Mouse (Mus musculus) forebrain, embryonic 14.5 days (tissue): Measurements from ENCODE around the gene Sbk3. TPM values are rescaled to one million over a fixed set of nuclear protein-coding genes. Genes with fewer than 3 reads are reported as not detected.
"Not testable (repeated sequence)": the region's sequence is repeated elsewhere in the genome, so short reads cannot be mapped to it uniquely, and the experiment has no call there.

Source experiments
- ATAC-seq: fragments of 200-750 bp; cut with Nextera tagmentation; 2 replicates; pipeline ENCODE4 v1.8.0; 2017; ENCODE audit warnings: mild to moderate bottlenecking, moderate library complexity
- DNase-seq: peaks from one replicate; pipeline ENCODE4 v3.0.0-alpha.2; 2015; ENCODE audit warnings: low spot score
- H3K27ac ChIP-seq: fragments of 300-500 bp; sonication (generic); 2 replicates; pipeline ENCODE4 v1.5.1; 2014; ENCODE audit warnings: low read depth, mild to moderate bottlenecking, control low read depth, low read length, moderate library complexity
- H3K27me3 ChIP-seq: fragments of 300-500 bp; sonication (generic); replicated peaks from 2 replicates; pipeline ENCODE4 v1.6.1; 2014; ENCODE audit warnings: low read length, control low read depth, mixed read lengths; ENCODE audit not compliant: control insufficient read depth, insufficient read depth
- H3K36me3 ChIP-seq: fragments of 300-500 bp; sonication (generic); 2 replicates; pipeline ENCODE4 v1.6.1; 2014; ENCODE audit warnings: low read length, control low read depth; ENCODE audit not compliant: control insufficient read depth, insufficient read depth
- H3K4me1 ChIP-seq: fragments of 300-500 bp; sonication (generic); 2 replicates; pipeline ENCODE4 v1.6.1; 2014; ENCODE audit warnings: antibody characterized with exemption, low read length, control low read depth; ENCODE audit not compliant: control insufficient read depth, insufficient read depth
- H3K4me2 ChIP-seq: fragments of 300-500 bp; sonication (generic); 2 replicates; pipeline ENCODE4 v1.6.1; 2014; ENCODE audit warnings: mild to moderate bottlenecking, control low read depth, low read length
- H3K4me3 ChIP-seq: fragments of 300-500 bp; sonication (generic); 2 replicates; pipeline ENCODE4 v1.5.1; 2014; ENCODE audit warnings: low read depth, low read length, control low read depth
- H3K9ac ChIP-seq: fragments of 300-500 bp; sonication (generic); 2 replicates; pipeline ENCODE4 v1.6.1; 2014; ENCODE audit warnings: mild to moderate bottlenecking, low read length, control low read depth, moderate library complexity
- H3K9me3 ChIP-seq: fragments of 300-500 bp; sonication (generic); replicated peaks from 2 replicates; pipeline ENCODE4 v1.6.1; 2016; ENCODE audit warnings: low read length, control low read depth, mixed read lengths; ENCODE audit not compliant: control insufficient read depth
- WGBS: fragments of 180-500 bp; shearing (Covaris S2); extraction: QIAGEN DNeasy Blood & Tissue Kit; methylation state at CpG from one replicate; pipeline ENCODE4 v1.1.7; 2014; 5-methylcytosine and 5-hydroxymethylcytosine counted together
- polyA plus RNA-seq: library from polyadenylated mRNA; unstranded; fragments of >200 nt; fragmentation: Nextera tagmentation; extraction: Ambion mirVana; gene quantifications from 2 replicates; pipeline ENCODE4 v1.2.1, GENCODE M21; 2014

The Sbk3 gene
- polyA plus RNA-seq: 0.39 and 0.42 TPM in 2 replicates

DNA sequence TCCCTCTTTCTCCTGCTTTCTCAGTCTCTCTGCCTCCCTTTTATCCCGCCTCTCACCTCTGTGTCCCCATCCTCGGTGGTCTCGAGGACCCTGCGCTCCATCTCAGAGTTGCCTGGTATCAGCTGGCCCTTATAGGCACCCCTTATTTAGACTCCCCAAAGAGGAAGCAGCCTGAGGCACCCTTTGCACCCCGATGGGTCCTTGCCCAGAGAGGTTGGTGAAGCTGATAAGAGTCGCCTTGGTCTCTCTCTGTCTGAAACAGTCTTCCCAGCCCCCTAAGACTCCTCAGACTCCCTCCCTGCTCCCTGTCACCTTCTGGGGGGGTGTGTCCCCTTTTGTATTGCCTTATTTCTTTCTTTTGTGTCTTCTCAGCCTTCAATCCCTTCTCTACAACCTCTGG, at the start of gene Sbk3:
TSS of gene Sbk3 (minus strand) at position 101 of the 400 bp plus-strand sequence.
- H3K27ac ChIP-seq: no peak within 1 kb of the TSS
- no peak within 1 kb of the TSS for H3K4me2 ChIP-seq
- DNase-seq (no peak), ATAC-seq (no peak)
- no peak within 1 kb of the TSS for H3K4me3 ChIP-seq
- H3K9ac ChIP-seq: no peak within 1 kb of the TSS
- no peaks in the 10 kb centered on the region for H3K9me3 ChIP-seq
- H3K36me3 ChIP-seq: no peaks in the 10 kb centered on the region
- 31% methylated on average over 6 of the region's 6 CpGs for WGBS
- H3K4me1 ChIP-seq: no peaks in the 10 kb centered on the region
- H3K27me3 ChIP-seq: no peaks in the 10 kb centered on the region

DNA sequence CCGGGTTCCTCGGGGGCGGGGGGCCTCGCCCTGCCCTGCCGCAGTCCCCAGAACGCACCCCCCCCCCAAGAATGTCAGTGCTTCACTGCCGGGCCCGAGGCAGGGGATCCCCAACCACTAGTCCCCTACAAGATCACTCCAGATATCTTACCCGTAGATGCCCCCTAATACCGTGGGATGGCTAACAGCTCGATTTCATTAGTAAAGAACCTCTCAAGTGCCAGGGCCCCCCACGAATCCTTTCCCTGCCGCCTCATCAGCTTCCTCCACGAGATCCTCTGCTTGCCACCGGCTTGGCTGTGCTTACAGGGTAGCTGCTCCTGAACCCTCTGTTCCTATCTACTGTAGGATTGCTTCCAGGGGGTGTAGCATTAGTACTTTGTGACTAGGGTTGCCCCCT, 49.7 kb upstream of the Sbk3 start:
- Histone ChIP-seq H3K9ac (peak overlapping the region; percentile 94), H3K4me1 (peaks cover 13% of the 10 kb centered on the region), H3K27me3 (no peaks in the 10 kb centered on the region), H3K27ac (peak overlapping the region; percentile 91), H3K4me2 (peak overlapping the region; percentile 84), H3K4me3 (peak overlapping the region; percentile 85), H3K36me3 (peaks cover 28% of the 10 kb centered on the region), H3K9me3 (no peaks in the 10 kb centered on the region)
- ATAC-seq: no peak; the same call in 1 of the 2 replicates
- peak; percentile 15 for DNase-seq
- WGBS: 2% methylated on average over 9 of the region's 15 CpGs

DNA sequence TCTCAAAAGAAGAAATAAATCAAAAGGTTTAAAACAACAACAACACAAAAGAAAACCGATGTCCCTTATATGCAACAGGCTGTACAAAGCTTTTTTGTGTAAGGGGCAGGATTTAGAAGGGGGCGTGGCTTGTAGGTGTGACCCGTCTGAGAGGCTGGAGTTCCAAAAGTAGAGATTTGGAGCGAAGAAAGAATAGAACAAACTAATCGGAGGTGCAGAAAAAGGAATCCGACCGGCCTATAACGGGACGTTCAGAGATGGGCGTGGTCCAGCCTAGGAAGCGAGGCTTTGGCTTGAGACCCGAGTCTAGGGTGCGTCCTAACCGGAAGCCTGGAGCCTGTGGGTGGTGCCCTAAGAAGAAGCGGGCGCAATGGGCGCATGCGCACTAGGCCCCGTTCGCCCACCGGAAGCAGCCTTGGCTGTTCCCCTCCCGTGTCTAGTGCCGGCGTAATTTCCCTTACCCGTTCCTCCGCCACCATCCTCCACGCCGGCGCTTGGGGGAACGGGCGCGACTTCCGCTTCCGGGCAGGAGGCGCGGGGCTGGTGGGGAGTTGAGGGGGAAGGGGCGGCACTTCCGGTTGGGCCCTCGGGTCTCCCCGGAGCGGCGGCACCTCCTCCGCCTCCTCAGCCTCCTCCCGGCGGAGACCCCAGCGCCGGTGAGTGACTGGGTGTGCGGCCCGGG, 49.2 kb upstream of the Sbk3 start, which contains the start of the genes Zfp865 and Ccdc106:
TSS of gene Zfp865 (plus strand) at position 377 of the 682 bp plus-strand sequence.
TSS of gene Ccdc106 (plus strand) at position 554 of the 682 bp plus-strand sequence.
- H3K4me3 ChIP-seq: peak within 1 kb of the TSS; percentile 85
- peaks cover 13% of the 10 kb centered on the region for H3K4me1 ChIP-seq
- H3K9ac ChIP-seq: peak within 1 kb of the TSS; percentile 94
- ATAC-seq: peak; percentile 92
- under 1% methylated on average over 46 of the region's 49 CpGs for WGBS
- peaks cover 28% of the 10 kb centered on the region for H3K36me3 ChIP-seq
- DNase-seq: peak; percentile 99
- no peaks in the 10 kb centered on the region for H3K27me3 ChIP-seq
- peak within 1 kb of the TSS; percentile 84 for H3K4me2 ChIP-seq
- no peaks in the 10 kb centered on the region for H3K9me3 ChIP-seq
- peak within 1 kb of the TSS; percentile 91 for H3K27ac ChIP-seq

DNA sequence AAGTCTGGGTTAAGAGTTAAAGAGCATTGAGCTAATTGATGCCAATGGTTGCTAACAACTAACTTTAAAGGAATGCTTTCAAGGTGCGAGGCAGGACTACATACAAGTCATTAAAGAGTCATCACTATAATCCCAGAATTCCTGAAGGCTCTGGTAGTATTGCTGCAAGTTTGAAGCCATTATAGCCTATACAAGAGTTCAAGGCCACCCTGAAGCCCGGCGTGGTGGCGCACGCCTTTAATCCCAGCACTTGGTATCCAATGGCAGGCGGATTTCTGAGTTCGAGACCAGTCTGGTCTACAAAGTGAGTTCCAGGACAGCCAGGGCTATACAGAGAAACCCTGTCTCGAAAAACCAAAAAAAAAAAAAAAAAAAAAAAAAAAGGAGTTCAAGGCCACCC, 48.6 kb upstream of the Sbk3 start:
- Histone ChIP-seq H3K36me3 (peaks cover 27% of the 10 kb centered on the region), H3K4me3 (peak overlapping the region; percentile 85), H3K27ac (peak overlapping the region; percentile 91), H3K4me2 (peak overlapping the region; percentile 84), H3K9ac (peak overlapping the region; percentile 25; the same call in 1 of the 2 replicates), H3K4me1 (peaks cover 13% of the 10 kb centered on the region)
- not testable (repeated sequence) for H3K27me3 ChIP-seq, H3K9me3 ChIP-seq, DNase-seq, ATAC-seq
- 26% methylated on average over 8 of the region's 8 CpGs for WGBS

DNA sequence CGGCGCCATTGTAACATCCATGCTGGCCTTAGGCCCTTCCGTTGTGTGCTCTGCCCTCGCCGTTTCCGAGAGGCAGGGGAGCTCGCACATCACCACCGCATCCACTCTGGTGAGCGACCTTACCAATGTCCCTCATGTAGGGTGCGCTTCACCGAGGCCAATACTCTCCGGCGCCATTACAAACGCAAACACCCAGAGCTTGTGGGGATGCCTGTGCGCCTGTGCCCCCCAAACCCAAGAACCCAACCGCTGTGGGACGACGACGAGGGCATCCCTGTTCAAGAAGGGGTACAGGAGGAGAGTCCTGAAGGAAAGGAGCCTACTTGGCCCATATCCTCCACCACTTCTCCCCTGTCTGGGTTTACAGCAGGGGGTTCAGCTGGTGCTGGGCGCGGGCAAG, 47.0 kb upstream of the Sbk3 start:
- Histone ChIP-seq H3K27ac (no peak overlapping the region), H3K4me1 (peaks cover 13% of the 10 kb centered on the region), H3K4me3 (no peak overlapping the region), H3K4me2 (no peak overlapping the region), H3K36me3 (peaks cover 13% of the 10 kb centered on the region; the same call in 1 of the 2 replicates), H3K9me3 (no peaks in the 10 kb centered on the region), H3K9ac (no peak overlapping the region), H3K27me3 (no peaks in the 10 kb centered on the region)
- ATAC-seq: no peak
- no peak for DNase-seq
- 95% methylated on average over 21 of the region's 21 CpGs for WGBS

DNA sequence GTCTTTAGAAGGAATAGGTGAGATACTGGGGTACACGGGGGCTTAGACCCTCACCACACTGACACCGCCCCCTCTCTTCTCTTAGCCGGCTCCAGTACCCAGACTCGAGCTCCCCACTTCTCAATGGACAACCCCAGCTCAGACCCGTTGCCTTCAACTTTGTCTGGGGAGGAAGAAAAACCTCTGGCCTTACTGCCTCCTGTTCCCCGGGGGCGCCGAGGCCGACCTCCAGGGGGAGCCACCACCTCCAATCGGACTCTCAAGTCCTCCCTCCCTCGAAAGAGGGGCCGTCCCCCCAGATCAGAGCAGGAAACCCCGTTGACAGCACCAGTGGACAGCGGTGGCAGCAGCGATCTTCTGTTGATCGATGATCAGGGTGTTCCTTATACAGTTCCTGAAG, 46.4 kb upstream of the Sbk3 start:
- Histone ChIP-seq H3K9me3 (no peaks in the 10 kb centered on the region), H3K4me1 (peaks cover 13% of the 10 kb centered on the region)

DNA sequence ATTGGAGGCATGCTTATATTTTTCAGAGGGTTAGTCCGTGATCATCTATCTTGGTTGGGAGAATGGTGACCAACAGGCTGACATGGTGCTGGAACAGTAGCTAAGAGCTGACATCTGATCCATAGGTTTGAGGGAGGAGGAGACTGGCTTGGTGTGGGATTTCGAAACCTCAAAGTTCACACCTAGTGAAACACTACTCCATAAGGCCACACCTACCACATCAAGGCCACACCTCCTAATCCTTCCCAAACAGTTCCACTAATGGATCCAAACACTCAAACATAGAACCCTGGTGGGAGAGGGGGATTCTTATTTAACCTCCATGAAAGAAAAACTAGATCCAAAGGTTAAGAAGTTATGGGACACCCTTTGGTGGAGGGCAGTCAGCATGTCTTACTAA, 46.0 kb upstream of the Sbk3 start:
- Histone ChIP-seq H3K9ac (no peak overlapping the region), H3K4me3 (no peak overlapping the region), H3K27ac (no peak overlapping the region), H3K4me2 (no peak overlapping the region), H3K4me1 (peaks cover 13% of the 10 kb centered on the region), H3K27me3 (no peaks in the 10 kb centered on the region), H3K36me3 (peaks cover 12% of the 10 kb centered on the region), H3K9me3 (no peaks in the 10 kb centered on the region)
- WGBS: 98% methylated on average over 2 of the region's 2 CpGs
- ATAC-seq: no peak
- no peak for DNase-seq

More for the DNA sequence above, 46.4 kb upstream of the Sbk3 start:
- Histone ChIP-seq H3K27me3 (no peaks in the 10 kb centered on the region), H3K36me3 (peaks cover 12% of the 10 kb centered on the region), H3K4me3 (no peak overlapping the region), H3K27ac (no peak overlapping the region), H3K9ac (no peak overlapping the region), H3K4me2 (no peak overlapping the region)
- 94% methylated on average over 16 of the region's 16 CpGs for WGBS
- DNase-seq: no peak
- ATAC-seq: no peak

DNA sequence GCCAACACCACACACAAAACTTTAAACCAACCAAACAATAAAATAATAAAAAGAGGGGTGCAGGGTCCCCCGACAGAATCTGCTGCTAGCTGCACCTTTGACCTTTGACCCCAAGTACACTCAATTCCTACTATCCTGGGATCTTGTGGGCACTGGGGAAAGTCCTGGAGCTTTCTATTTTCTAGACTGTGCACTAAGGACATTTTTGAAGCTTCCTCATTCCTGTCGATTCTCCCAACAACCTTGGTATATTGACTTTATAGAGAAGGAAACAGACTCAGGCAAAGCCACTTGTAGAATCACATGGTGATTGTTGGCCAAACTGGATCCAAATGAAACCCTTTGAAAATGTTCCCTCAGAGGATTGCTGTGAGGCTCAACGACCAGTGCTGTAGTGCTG, 45.1 kb upstream of the Sbk3 start:
- peak overlapping the region; percentile 99 for H3K27ac ChIP-seq
- no peaks in the 10 kb centered on the region for H3K27me3 ChIP-seq
- DNase-seq: no peak
- H3K4me1 ChIP-seq: peaks cover 6% of the 10 kb centered on the region
- H3K36me3 ChIP-seq: peaks cover 19% of the 10 kb centered on the region
- H3K4me3 ChIP-seq: peak overlapping the region; percentile 70
- no peak for ATAC-seq
- peak overlapping the region; percentile 59 for H3K4me2 ChIP-seq
- 70% methylated on average over 3 of the region's 3 CpGs for WGBS
- no peaks in the 10 kb centered on the region for H3K9me3 ChIP-seq
- peak overlapping the region; percentile 70 for H3K9ac ChIP-seq
